Mouse (Mus musculus) activated CD4-positive, CD25-positive, alpha-beta regulatory T cell, adult 4 months (primary cell): ENCODE data around the gene Trmt10a. TPM values are rescaled to one million over a fixed set of nuclear protein-coding genes. Genes with fewer than 3 reads are reported as not detected.

Experiments
- ATAC-seq: one replicate; pipeline ENCODE4 v1.8.0; 2017
- polyA plus RNA-seq, 2 experiments: library from polyadenylated mRNA; unstranded; fragments of 100-300 nt; shearing (Covaris generic); gene quantifications; one replicate each; pipeline ENCODE4 v1.2.1; 2017

Gene Trmt10a
- polyA plus RNA-seq, 2 experiments from 2014 or later: 8.7 to 10.0 TPM

DNA sequence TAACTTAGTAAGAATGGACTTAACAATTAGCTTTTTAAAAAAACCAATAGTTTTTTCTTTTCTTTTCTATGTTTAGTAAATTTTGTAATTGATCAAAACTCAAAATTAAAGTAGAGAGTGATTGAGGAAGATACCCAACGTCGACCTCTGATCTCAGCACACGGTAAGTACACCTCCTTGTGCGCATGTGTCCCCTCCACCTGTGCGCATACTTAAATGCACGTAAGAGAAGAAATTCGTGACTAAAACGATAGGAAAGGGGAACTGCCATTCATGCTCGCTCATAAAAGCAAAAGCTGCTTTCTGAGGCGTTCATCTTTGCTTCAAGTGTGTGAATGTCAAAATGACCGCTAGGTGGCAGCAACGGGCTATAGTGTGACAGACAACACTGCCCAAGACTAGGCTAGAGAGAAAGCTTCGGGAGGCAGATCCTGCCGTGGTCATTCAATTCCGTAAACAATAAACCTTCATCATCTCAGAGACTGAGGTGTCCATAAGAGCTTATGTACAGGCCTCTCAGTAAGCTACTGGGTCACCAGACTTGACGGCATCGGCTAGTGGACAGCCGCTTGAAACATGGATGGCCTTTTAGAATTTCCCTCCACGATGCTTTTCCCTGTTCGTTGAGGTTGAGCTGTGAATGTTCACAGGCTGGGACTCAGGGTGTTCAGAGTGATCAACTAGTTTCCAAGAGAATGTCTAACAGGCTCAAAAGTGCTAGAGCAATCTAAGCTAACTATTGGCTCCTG lies 54.9 kb downstream of the Trmt10a start:
- peak; percentile 87 for ATAC-seq

GRCm38 (mm10) chr3:138198722-138199068 lies 55.4 kb downstream of the Trmt10a start:
- ATAC-seq: no peak

DNA sequence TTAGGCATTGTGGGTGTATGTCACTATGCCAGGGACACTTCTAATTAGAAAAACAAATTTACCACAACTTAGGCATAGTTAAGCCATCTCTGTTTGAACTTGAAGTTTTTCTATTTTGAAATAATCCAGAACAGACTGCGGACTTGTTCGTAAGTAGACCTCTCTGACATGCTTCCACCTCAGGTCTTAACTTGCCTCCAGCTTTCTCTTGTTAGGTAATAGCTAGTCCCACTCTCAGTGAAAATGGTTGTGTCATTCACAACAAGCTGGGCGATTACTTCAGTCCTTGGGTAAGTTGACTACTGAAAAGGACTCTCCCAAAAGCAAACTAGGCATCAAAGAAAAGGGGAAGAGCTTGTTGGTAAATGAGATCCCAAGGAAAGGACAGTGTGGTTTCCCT lies 65.6 kb downstream of the Trmt10a start:
- no peak for ATAC-seq

Other genes starting within 250 kb of the Trmt10a start
- gene Lamtor3, start 224.9 kb upstream of the Trmt10a start, polyA plus RNA-seq: 10 to 100 TPM; 69.7 to 81.8 TPM
- gene Dapp1, start 161.9 kb upstream of the Trmt10a start, polyA plus RNA-seq: 10 to 100 TPM; 58.7 to 78.7 TPM
- not detected for gene 1110002E22Rik, start 78.4 kb upstream of the Trmt10a start, polyA plus RNA-seq
- gene Gm5105, start 76.1 kb upstream of the Trmt10a start, polyA plus RNA-seq: not detected
- gene Mttp, start 1.5 kb downstream of the Trmt10a start, polyA plus RNA-seq: 1 to 10 TPM; 2.9 to 3.6 TPM
- gene 4930579F01Rik, start 50.4 kb downstream of the Trmt10a start, polyA plus RNA-seq: not detected
- not detected for gene Adh7, start 74.3 kb downstream of the Trmt10a start, polyA plus RNA-seq
- 1 to 10 TPM; 1.1 to 1.7 TPM for gene Adh1, start 117.5 kb downstream of the Trmt10a start, polyA plus RNA-seq
- gene Adh6a, start 169.8 kb downstream of the Trmt10a start, polyA plus RNA-seq: not detected
- not detected for gene Adh6b, start 198.3 kb downstream of the Trmt10a start, polyA plus RNA-seq